Mouse (Mus musculus): Measurements from ENCODE around the gene Prox2. TPM values are rescaled to one million over a fixed set of nuclear protein-coding genes. Genes with fewer than 3 reads are reported as not detected.

The Prox2 gene
- polyA plus RNA-seq, 1 experiment = 2.6 TPM

- H3K36me3 ChIP-seq (ENCODE audit: control insufficient read depth, insufficient read depth, low read length) = peaks cover 45% of the 10 kb centered on the region
- no peaks in the 10 kb centered on the region for H3K27me3 ChIP-seq (ENCODE audit: control insufficient read depth, insufficient read depth, low read length)
- peaks cover 21% of the 10 kb centered on the region for H3K4me1 ChIP-seq (replicated peaks; ENCODE audit: control insufficient read depth, insufficient read depth, low read length)
- H3K4me3 ChIP-seq (ENCODE audit: control insufficient read depth, insufficient read depth, low read length) = no peak overlapping the region
- WGBS = 21% methylated on average over 9 of the region's 9 CpGs
- TF ChIP-seq POLR2A (IDR thresholded peaks at IDR 0.05; ENCODE audit: control insufficient read depth, extremely low read depth, insufficient read depth, low read length, poor library complexity) (no peak), CTCF (IDR thresholded peaks at IDR 0.05; ENCODE audit: borderline replicate concordance, control insufficient read depth, extremely low read depth, insufficient read depth, low read length, poor library complexity) (no peak)
- DNase-seq = peak; percentile 70
- no peak overlapping the region for H3K27ac ChIP-seq (ENCODE audit: control insufficient read depth, insufficient read depth, low read length)
These were observed 11.4 kb upstream of the Prox2 start for GRCm38 (mm10) chr12:85121806-85122459.

- 79% methylated on average over 7 of the region's 7 CpGs for WGBS
- peaks cover 19% of the 10 kb centered on the region for H3K36me3 ChIP-seq (ENCODE audit: control insufficient read depth, insufficient read depth, low read length)
- no peaks in the 10 kb centered on the region for H3K27me3 ChIP-seq (ENCODE audit: control insufficient read depth, insufficient read depth, low read length)
- H3K27ac ChIP-seq (ENCODE audit: control insufficient read depth, insufficient read depth, low read length) = no peak overlapping the region
- TF ChIP-seq POLR2A (IDR thresholded peaks at IDR 0.05; ENCODE audit: control insufficient read depth, extremely low read depth, insufficient read depth, low read length, poor library complexity) (no peak), CTCF (IDR thresholded peaks at IDR 0.05; ENCODE audit: borderline replicate concordance, control insufficient read depth, extremely low read depth, insufficient read depth, low read length, poor library complexity) (no peak)
- H3K4me3 ChIP-seq (ENCODE audit: control insufficient read depth, insufficient read depth, low read length) = no peak overlapping the region
- DNase-seq = no peak
- peaks cover 7% of the 10 kb centered on the region for H3K4me1 ChIP-seq (replicated peaks; ENCODE audit: control insufficient read depth, insufficient read depth, low read length)
These were observed 5.1 kb upstream of the Prox2 start for GRCm38 (mm10) chr12:85115678-85116077.

- H3K27ac ChIP-seq (ENCODE audit: control insufficient read depth, insufficient read depth, low read length) = no peak overlapping the region
- TF ChIP-seq CTCF (IDR thresholded peaks at IDR 0.05; ENCODE audit: borderline replicate concordance, control insufficient read depth, extremely low read depth, insufficient read depth, low read length, poor library complexity) = no peak
- TF ChIP-seq POLR2A (IDR thresholded peaks at IDR 0.05; ENCODE audit: control insufficient read depth, extremely low read depth, insufficient read depth, low read length, poor library complexity) = no peak
- no peak for DNase-seq
- H3K36me3 ChIP-seq (ENCODE audit: control insufficient read depth, insufficient read depth, low read length) = peaks cover 11% of the 10 kb centered on the region
- WGBS = 98% methylated on average over 3 of the region's 3 CpGs
- no peak overlapping the region for H3K4me3 ChIP-seq (ENCODE audit: control insufficient read depth, insufficient read depth, low read length)
- H3K27me3 ChIP-seq (ENCODE audit: control insufficient read depth, insufficient read depth, low read length) = no peaks in the 10 kb centered on the region
- peaks cover 13% of the 10 kb centered on the region for H3K4me1 ChIP-seq (replicated peaks; ENCODE audit: control insufficient read depth, insufficient read depth, low read length)
These were observed 3.4 kb upstream of the Prox2 start for GRCm38 (mm10) chr12:85113917-85114316.

GRCm38 (mm10) chr12:85113337-85113736, 2.8 kb upstream of the Prox2 start:
- H3K36me3 ChIP-seq (ENCODE audit: control insufficient read depth, insufficient read depth, low read length) = peaks cover 5% of the 10 kb centered on the region; the same call in 1 of the 2 replicates
- DNase-seq = no peak

GRCm38 (mm10) chr12:85112550-85113251, 2.1 kb upstream of the Prox2 start:
- H3K4me3 ChIP-seq (ENCODE audit: control insufficient read depth, insufficient read depth, low read length) = no peak overlapping the region
- H3K27ac ChIP-seq (ENCODE audit: control insufficient read depth, insufficient read depth, low read length) = no peak overlapping the region
- DNase-seq = no peak
- peaks cover 3% of the 10 kb centered on the region; the same call in 1 of the 2 replicates for H3K36me3 ChIP-seq (ENCODE audit: control insufficient read depth, insufficient read depth, low read length)
- 91% methylated on average over 7 of the region's 7 CpGs for WGBS
- peaks cover 13% of the 10 kb centered on the region for H3K4me1 ChIP-seq (replicated peaks; ENCODE audit: control insufficient read depth, insufficient read depth, low read length)
- no peaks in the 10 kb centered on the region for H3K27me3 ChIP-seq (ENCODE audit: control insufficient read depth, insufficient read depth, low read length)
- TF ChIP-seq CTCF (IDR thresholded peaks at IDR 0.05; ENCODE audit: borderline replicate concordance, control insufficient read depth, extremely low read depth, insufficient read depth, low read length, poor library complexity) (no peak), POLR2A (IDR thresholded peaks at IDR 0.05; ENCODE audit: control insufficient read depth, extremely low read depth, insufficient read depth, low read length, poor library complexity) (no peak)

More at GRCm38 (mm10) chr12:85113337-85113736, 2.8 kb upstream of the Prox2 start:
- no peak for TF ChIP-seq CTCF (IDR thresholded peaks at IDR 0.05; ENCODE audit: borderline replicate concordance, control insufficient read depth, extremely low read depth, insufficient read depth, low read length, poor library complexity)
- no peak for TF ChIP-seq POLR2A (IDR thresholded peaks at IDR 0.05; ENCODE audit: control insufficient read depth, extremely low read depth, insufficient read depth, low read length, poor library complexity)
- Histone ChIP-seq H3K27ac (ENCODE audit: control insufficient read depth, insufficient read depth, low read length) (no peak overlapping the region), H3K4me3 (ENCODE audit: control insufficient read depth, insufficient read depth, low read length) (no peak overlapping the region), H3K27me3 (ENCODE audit: control insufficient read depth, insufficient read depth, low read length) (no peaks in the 10 kb centered on the region), H3K4me1 (replicated peaks; ENCODE audit: control insufficient read depth, insufficient read depth, low read length) (peaks cover 13% of the 10 kb centered on the region)
- WGBS = 97% methylated on average over 3 of the region's 3 CpGs

- H3K4me1 ChIP-seq (replicated peaks; ENCODE audit: control insufficient read depth, insufficient read depth, low read length) = peaks cover 19% of the 10 kb centered on the region
- TF ChIP-seq POLR2A (IDR thresholded peaks at IDR 0.05; ENCODE audit: control insufficient read depth, extremely low read depth, insufficient read depth, low read length, poor library complexity) = no peak
- no peak for TF ChIP-seq CTCF (IDR thresholded peaks at IDR 0.05; ENCODE audit: borderline replicate concordance, control insufficient read depth, extremely low read depth, insufficient read depth, low read length, poor library complexity)
- H3K36me3 ChIP-seq (ENCODE audit: control insufficient read depth, insufficient read depth, low read length) = 0 out of 2 replicates have a peak, but pooled peaks cover 1% of the 10 kb centered on the region
- H3K27me3 ChIP-seq (ENCODE audit: control insufficient read depth, insufficient read depth, low read length) = no peaks in the 10 kb centered on the region
- 13% methylated on average over 18 of the region's 18 CpGs for WGBS
- peak overlapping the region; percentile 91 for H3K4me3 ChIP-seq (ENCODE audit: control insufficient read depth, insufficient read depth, low read length)
- H3K27ac ChIP-seq (ENCODE audit: control insufficient read depth, insufficient read depth, low read length) = peak overlapping the region; percentile 21; the same call in 1 of the 2 replicates
- DNase-seq = peak; percentile 21
These were observed 405 bp downstream of the Prox2 start for GRCm38 (mm10) chr12:85110011-85110697.
